Mouse (Mus musculus) forebrain, embryonic 11.5 days (tissue): ENCODE measurements around the gene Fbn1. TPM values are rescaled to one million over a fixed set of nuclear protein-coding genes. Genes with fewer than 3 reads are reported as not detected.
"Not testable (repeated sequence)": the region's sequence is repeated elsewhere in the genome, so short reads cannot be mapped to it uniquely, and the experiment has no call there.

Experiments
- ATAC-seq: fragments of 200-750 bp; cut with Nextera tagmentation; replicated peaks from 2 replicates; pipeline ENCODE4 v1.8.0; 2017; ENCODE audit warnings: moderate TSS enrichment; ENCODE audit not compliant: low FRiP score
- DNase-seq: peaks from one replicate; pipeline ENCODE4 v3.0.0-alpha.2; 2017; ENCODE audit warnings: low spot score
- H3K27ac ChIP-seq: fragments of 300-500 bp; sonication (generic); 2 replicates; pipeline ENCODE4 v1.5.1; 2014; ENCODE audit warnings: low read depth, low read length
- H3K27me3 ChIP-seq: fragments of 300-500 bp; sonication (generic); 2 replicates; pipeline ENCODE4 v1.6.1; 2014; ENCODE audit warnings: mild to moderate bottlenecking, low read length, mixed read lengths; ENCODE audit not compliant: control insufficient read depth, insufficient read depth
- H3K36me3 ChIP-seq: fragments of 300-500 bp; sonication (generic); 2 replicates; pipeline ENCODE4 v1.6.1; 2014; ENCODE audit warnings: mild to moderate bottlenecking, low read length, moderate library complexity, mixed read lengths; ENCODE audit not compliant: control insufficient read depth, insufficient read depth
- H3K4me1 ChIP-seq: fragments of 300-500 bp; sonication (generic); replicated peaks from 2 replicates; pipeline ENCODE4 v1.6.1; 2014; ENCODE audit warnings: low read length, mixed read lengths; ENCODE audit not compliant: control insufficient read depth, insufficient read depth
- H3K4me2 ChIP-seq: fragments of 300-500 bp; sonication (generic); 2 replicates; pipeline ENCODE4 v1.6.1; 2014; ENCODE audit warnings: low read depth, mild to moderate bottlenecking, low read length, moderate library complexity, mixed read lengths; ENCODE audit not compliant: severe bottlenecking
- H3K4me3 ChIP-seq: fragments of 300-500 bp; sonication (generic); 2 replicates; pipeline ENCODE4 v1.5.1; 2014; ENCODE audit warnings: low read depth, low read length
- H3K9ac ChIP-seq: fragments of 300-500 bp; sonication (generic); 2 replicates; pipeline ENCODE4 v1.6.1; 2014; ENCODE audit warnings: low read length
- H3K9me3 ChIP-seq: fragments of 300-500 bp; sonication (generic); 2 replicates; pipeline ENCODE4 v1.6.1; 2016; ENCODE audit warnings: low read length, mixed read lengths; ENCODE audit not compliant: control insufficient read depth
- WGBS: fragments of 180-500 bp; shearing (Covaris S2); extraction: QIAGEN DNeasy Blood & Tissue Kit; methylation state at CpG from one replicate; pipeline ENCODE4 v1.1.7; 2014; 5-methylcytosine and 5-hydroxymethylcytosine counted together
- polyA plus RNA-seq: library from polyadenylated mRNA; unstranded; fragments of >200 nt; fragmentation: Nextera tagmentation; extraction: Ambion mirVana; gene quantifications from 2 replicates; pipeline ENCODE4 v1.2.1, GENCODE M21; 2014

Fbn1 gene
- polyA plus RNA-seq, 1 experiment from 2014 or later = 8.8 TPM

GRCm38 (mm10) chr2:125291101-125291500 is 216.7 kb downstream of the Fbn1 start:
- H3K9ac ChIP-seq = no peak overlapping the region
- no peaks in the 10 kb centered on the region for H3K9me3 ChIP-seq
- H3K27me3 ChIP-seq = no peaks in the 10 kb centered on the region
- DNase-seq (no peak), ATAC-seq (no peak)
- H3K4me1 ChIP-seq = no peaks in the 10 kb centered on the region
- H3K27ac ChIP-seq = no peak overlapping the region
- no peaks in the 10 kb centered on the region for H3K36me3 ChIP-seq
- no peak overlapping the region for H3K4me3 ChIP-seq
- H3K4me2 ChIP-seq = no peak overlapping the region
- WGBS = 86% methylated on average over 1 of the region's 1 CpGs

- H3K27ac ChIP-seq = no peak overlapping the region
- H3K4me1 ChIP-seq = no peaks in the 10 kb centered on the region
- no peak overlapping the region for H3K9ac ChIP-seq
- H3K9me3 ChIP-seq = no peaks in the 10 kb centered on the region
- H3K27me3 ChIP-seq = no peaks in the 10 kb centered on the region
- no peak overlapping the region for H3K4me3 ChIP-seq
- no peaks in the 10 kb centered on the region for H3K36me3 ChIP-seq
- DNase-seq (no peak), ATAC-seq (no peak)
- 73% methylated on average over 10 of the region's 10 CpGs for WGBS
- no peak overlapping the region for H3K4me2 ChIP-seq
These were observed 217.4 kb downstream of the Fbn1 start for GRCm38 (mm10) chr2:125290197-125290965.

- DNase-seq (peak; percentile 18), ATAC-seq (no peak)
- no peak overlapping the region for H3K27ac ChIP-seq
- no peaks in the 10 kb centered on the region for H3K27me3 ChIP-seq
- WGBS = 64% methylated on average over 4 of the region's 4 CpGs
- no peaks in the 10 kb centered on the region for H3K9me3 ChIP-seq
- H3K4me2 ChIP-seq = no peak overlapping the region
- no peak overlapping the region for H3K4me3 ChIP-seq
- H3K9ac ChIP-seq = no peak overlapping the region
- no peaks in the 10 kb centered on the region for H3K4me1 ChIP-seq
- no peaks in the 10 kb centered on the region for H3K36me3 ChIP-seq
These were observed 222.0 kb downstream of the Fbn1 start for GRCm38 (mm10) chr2:125285777-125286176.

- Histone ChIP-seq H3K9ac (no peak overlapping the region), H3K27me3 (no peaks in the 10 kb centered on the region), H3K4me2 (no peak overlapping the region), H3K4me3 (no peak overlapping the region), H3K36me3 (no peaks in the 10 kb centered on the region), H3K9me3 (no peaks in the 10 kb centered on the region), H3K4me1 (no peaks in the 10 kb centered on the region), H3K27ac (no peak overlapping the region)
- DNase-seq (peak; percentile 42), ATAC-seq (no peak)
- 86% methylated on average over 14 of the region's 14 CpGs for WGBS
These were observed 225.2 kb downstream of the Fbn1 start for GRCm38 (mm10) chr2:125282334-125283206.

DNA sequence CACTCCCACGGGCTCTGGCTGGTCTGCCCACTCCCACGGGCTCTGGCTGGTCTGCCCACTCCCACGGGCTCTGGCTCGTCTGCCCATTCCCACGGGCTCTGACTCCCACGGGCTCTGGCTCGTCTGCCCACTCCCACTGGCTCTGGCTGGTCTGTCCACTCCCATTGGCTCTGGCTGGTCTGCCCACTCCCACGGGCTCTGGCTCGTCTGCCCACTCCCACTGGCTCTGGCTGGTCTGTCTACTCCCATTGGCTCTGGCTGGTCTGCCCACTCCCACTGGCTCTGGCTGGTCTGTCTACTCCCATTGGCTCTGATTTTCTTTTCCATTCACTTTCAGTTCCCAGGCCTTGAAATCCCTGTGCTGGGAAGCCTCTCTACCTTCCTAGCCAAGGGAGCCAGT is 227.8 kb downstream of the Fbn1 start:
- not testable (repeated sequence) for H3K9ac ChIP-seq, ATAC-seq, H3K27me3 ChIP-seq, H3K4me1 ChIP-seq, H3K9me3 ChIP-seq, H3K4me3 ChIP-seq, H3K27ac ChIP-seq, H3K4me2 ChIP-seq, DNase-seq, H3K36me3 ChIP-seq
- WGBS = 77% methylated on average over 9 of the region's 9 CpGs

DNA sequence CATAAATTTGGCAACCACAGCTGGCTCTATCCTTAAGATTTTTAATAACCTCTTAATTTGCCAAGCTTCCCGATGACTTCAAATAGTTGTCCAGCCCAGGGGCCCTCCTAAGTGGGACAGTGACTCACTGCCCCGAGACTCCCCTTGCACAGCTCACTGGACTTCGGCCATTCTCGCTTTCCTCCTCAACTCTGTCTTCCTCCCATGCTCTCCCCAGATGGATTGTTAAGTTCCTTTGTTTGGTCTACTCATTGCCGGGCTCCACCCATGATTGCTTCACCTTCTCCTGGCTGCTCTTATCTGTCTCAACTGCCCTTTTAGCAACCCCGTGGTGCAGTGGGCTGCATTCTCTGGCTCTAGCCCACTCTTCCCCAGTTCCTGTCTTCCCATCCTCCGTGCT is 229.3 kb downstream of the Fbn1 start:
- DNase-seq (no peak), ATAC-seq (no peak)
- no peaks in the 10 kb centered on the region for H3K27me3 ChIP-seq
- WGBS = 83% methylated on average over 7 of the region's 7 CpGs
- no peak overlapping the region for H3K4me2 ChIP-seq
- no peak overlapping the region for H3K9ac ChIP-seq
- no peaks in the 10 kb centered on the region for H3K9me3 ChIP-seq
- no peaks in the 10 kb centered on the region for H3K36me3 ChIP-seq
- no peaks in the 10 kb centered on the region for H3K4me1 ChIP-seq
- H3K4me3 ChIP-seq = no peak overlapping the region
- H3K27ac ChIP-seq = no peak overlapping the region

- H3K36me3 ChIP-seq = no peaks in the 10 kb centered on the region
- no peak overlapping the region for H3K9ac ChIP-seq
- ATAC-seq = no peak
- H3K9me3 ChIP-seq = no peaks in the 10 kb centered on the region
- no peak overlapping the region for H3K4me3 ChIP-seq
- H3K4me2 ChIP-seq = no peak overlapping the region
- H3K27me3 ChIP-seq = no peaks in the 10 kb centered on the region
- H3K4me1 ChIP-seq = no peaks in the 10 kb centered on the region
- DNase-seq = no peak
- H3K27ac ChIP-seq = no peak overlapping the region
- WGBS = 86% methylated on average over 5 of the region's 5 CpGs
These were observed 231.1 kb downstream of the Fbn1 start for GRCm38 (mm10) chr2:125276692-125277091.

GRCm38 (mm10) chr2:125275617-125276016 is 232.2 kb downstream of the Fbn1 start:
- 65% methylated on average over 5 of the region's 5 CpGs for WGBS
- ATAC-seq (no peak), DNase-seq (peak; percentile 33)
- Histone ChIP-seq H3K27me3 (no peaks in the 10 kb centered on the region), H3K4me3 (no peak overlapping the region), H3K4me2 (no peak overlapping the region), H3K4me1 (no peaks in the 10 kb centered on the region), H3K9ac (no peak overlapping the region), H3K36me3 (no peaks in the 10 kb centered on the region), H3K27ac (no peak overlapping the region), H3K9me3 (no peaks in the 10 kb centered on the region)
